Mouse (Mus musculus) left cerebral cortex, postnatal 25 days (tissue): ENCODE measurements around the gene Kcnj8. TPM values are rescaled to one million over a fixed set of nuclear protein-coding genes. Genes with fewer than 3 reads are reported as not detected.
A peak's percentile ranks its signal among the peaks of the same experiment; 100 is the strongest.

Source experiments
- DNase-seq, 2 experiments: peaks; one replicate each; pipeline ENCODE4 v3.0.0; 2022; ENCODE audit warnings: low spot score in 2 of 2, mixed read lengths in 1 of 2
- intact Hi-C: fragments of 180-260 bp; cut with DNase I; formaldehyde crosslinking; loops from one replicate; pipeline ENCODE4 v1.15.1; 2025
- total RNA-seq, 2 experiments: library from RNA; stranded (reverse); gene quantifications; 2 replicates each; pipeline ENCODE4 v1.2.3; 2021

The Kcnj8 gene
- total RNA-seq = 1 to 10 TPM; 2.0 to 3.0 TPM

GRCm38 (mm10) chr6:142571055-142571618, at the start of gene Kcnj8:
TSS of gene Kcnj8 (minus strand) at chr6:142571614.
- intact Hi-C loops = no loop called here
- DNase-seq = peak; percentile 11

GRCm38 (mm10) chr6:142616659-142617058, 45.2 kb upstream of the Kcnj8 start:
- intact Hi-C loops = no loop called here
- DNase-seq = no peak

- no peak for DNase-seq
Observed at GRCm38 (mm10) chr6:142614324-142614723, 42.9 kb upstream of the Kcnj8 start.

GRCm38 (mm10) chr6:142612366-142612765, 41.0 kb upstream of the Kcnj8 start:
- no peak for DNase-seq
- intact Hi-C loops = no loop called here

More at GRCm38 (mm10) chr6:142614324-142614723, 42.9 kb upstream of the Kcnj8 start:
- intact Hi-C loops = no loop called here

- no peak for DNase-seq
- intact Hi-C loops = no loop called here
Observed at GRCm38 (mm10) chr6:142609401-142610373, 38.3 kb upstream of the Kcnj8 start.

GRCm38 (mm10) chr6:142607080-142607479, 35.7 kb upstream of the Kcnj8 start:
- intact Hi-C loops = no loop called here
- no peak for DNase-seq

- DNase-seq = no peak
- intact Hi-C loops = no loop called here
Observed at GRCm38 (mm10) chr6:142602772-142603171, 31.4 kb upstream of the Kcnj8 start.

GRCm38 (mm10) chr6:142578831-142579230, 7.4 kb upstream of the Kcnj8 start:
- intact Hi-C loops = no loop called here
- DNase-seq = no peak

- intact Hi-C loops = no loop called here
- DNase-seq = no peak
Observed at GRCm38 (mm10) chr6:142577801-142578200, 6.4 kb upstream of the Kcnj8 start.

GRCm38 (mm10) chr6:142572876-142573275, 1.5 kb upstream of the Kcnj8 start:
- intact Hi-C loops = no loop called here
- DNase-seq = no peak

GRCm38 (mm10) chr6:142571629-142572360, 381 bp upstream of the Kcnj8 start:
- intact Hi-C loops = no loop called here

GRCm38 (mm10) chr6:142570046-142570770, 1.2 kb downstream of the Kcnj8 start:
- peak; percentile 3 to 11 for DNase-seq

More at GRCm38 (mm10) chr6:142571629-142572360, 381 bp upstream of the Kcnj8 start:
- DNase-seq = no peak

GRCm38 (mm10) chr6:142568713-142569357, 2.6 kb downstream of the Kcnj8 start:
- intact Hi-C loops = no loop called here
- no peak for DNase-seq

More at GRCm38 (mm10) chr6:142570046-142570770, 1.2 kb downstream of the Kcnj8 start:
- intact Hi-C loops = no loop called here

- intact Hi-C loops = no loop called here
Observed at GRCm38 (mm10) chr6:142567452-142567851, 4.0 kb downstream of the Kcnj8 start.

GRCm38 (mm10) chr6:142564746-142565145, 6.7 kb downstream of the Kcnj8 start:
- intact Hi-C loops = no loop called here
- DNase-seq = no peak

More at GRCm38 (mm10) chr6:142567452-142567851, 4.0 kb downstream of the Kcnj8 start:
- DNase-seq = no peak

GRCm38 (mm10) chr6:142561151-142561550, 10.3 kb downstream of the Kcnj8 start:
- intact Hi-C loops = no loop called here
- no peak for DNase-seq

- intact Hi-C loops = loop anchor here (5.0 kb wide), 1 partner anchor 73 kb away; no protein-coding TSS in a partner anchor
- DNase-seq = no peak
Observed at GRCm38 (mm10) chr6:142558772-142559679, 12.4 kb downstream of the Kcnj8 start.

- intact Hi-C loops = loop anchor here (5.0 kb wide), 1 partner anchor 74 kb away; no protein-coding TSS in a partner anchor
- DNase-seq = peak in 1 of 2 experiments; percentile 19
Observed at GRCm38 (mm10) chr6:142558076-142558475, 13.3 kb downstream of the Kcnj8 start.
